Comparison of ENCODE assay signal across 10 mouse cellular contexts in genomic region chr11:70821728-70822591, GRCm38 (mm10). TPM values are rescaled to one million over a fixed set of nuclear protein-coding genes. Genes with fewer than 3 reads are reported as not detected.
DNase-seq lines count a peak whose midpoint lies in the region; ATAC-seq and TF ChIP-seq lines count a peak whose summit lies in the region.
"Had no signal": no experiment of that assay in that cellular context is flagged by ENCODE, and none has a peak within 500 bp of the region (broad histone marks: within the 10 kb centered on the region; RNA-seq: fewer than 3 reads in every experiment).

No protein-coding gene starts in this region.

- peak; percentile 9 for DNase-seq in liver
- DNase-seq in liver, embryonic 11.5 days (ENCODE audit: low spot score), result no peak
- DNase-seq in embryo, embryonic 10.5 days (ENCODE audit: low spot score), result peak; percentile 48
- peak; percentile 71 for DNase-seq in kidney, adult 18-20 months
- peak; percentile 37 for DNase-seq in lung, postnatal 25 days (ENCODE audit: low spot score)
- no peak for DNase-seq in layer of hippocampus, postnatal 10 days (ENCODE audit: low spot score in 2 of 2)
- DNase-seq in forebrain, postnatal 0 days, result no peak

- TF ChIP-seq CTCF in forebrain, postnatal 0 days (IDR thresholded peaks at IDR 0.05; ENCODE audit: low read depth), result no peak

- no peaks in the 10 kb centered on the region for H3K36me3 ChIP-seq in liver, embryonic 11.5 days (ENCODE audit: control insufficient read depth, insufficient read depth, low read length)
- H3K36me3 ChIP-seq in forebrain, postnatal 0 days (ENCODE audit: insufficient read depth), result no peaks in the 10 kb centered on the region
- H3K36me3 ChIP-seq: neural tube, embryonic 12.5 days had no signal

- ATAC-seq in liver, embryonic 11.5 days (replicated peaks; ENCODE audit: low FRiP score), result no peak
- no peak for ATAC-seq in forebrain, postnatal 0 days
- ATAC-seq in CD4-positive, CD25-positive, alpha-beta regulatory T cell, adult 4 months, result no peak

- H3K4me1 ChIP-seq in liver, embryonic 11.5 days (replicated peaks; ENCODE audit: control insufficient read depth, insufficient read depth, low read length), result peaks cover 3% of the 10 kb centered on the region; the same call in 1 of the 2 replicates
- no peaks in the 10 kb centered on the region for H3K4me1 ChIP-seq in forebrain, postnatal 0 days (ENCODE audit: insufficient read depth)

- no peak overlapping the region; the same call in 1 of the 2 replicates for H3K4me2 ChIP-seq in liver, embryonic 11.5 days
- H3K4me2 ChIP-seq in forebrain, postnatal 0 days (ENCODE audit: low read depth), result no peak overlapping the region
- H3K4me2 ChIP-seq: neural tube, embryonic 12.5 days had no signal

- no peaks in the 10 kb centered on the region; the same call in 1 of the 2 replicates for H3K27me3 ChIP-seq in liver, embryonic 11.5 days (replicated peaks; ENCODE audit: control insufficient read depth, insufficient read depth, low read length)
- no peaks in the 10 kb centered on the region for H3K27me3 ChIP-seq in forebrain, postnatal 0 days (ENCODE audit: insufficient read depth, low read length)
- H3K27me3 ChIP-seq: neural tube, embryonic 12.5 days had no signal

- H3K4me3 ChIP-seq in liver, embryonic 11.5 days (ENCODE audit: low read depth, low read length), result no peak overlapping the region
- H3K4me3 ChIP-seq in forebrain, postnatal 0 days (ENCODE audit: low read depth, low read length), result no peak overlapping the region
- H3K4me3 ChIP-seq: neural tube, embryonic 12.5 days had no signal

- H3K27ac ChIP-seq in liver, embryonic 11.5 days (ENCODE audit: low read depth, low read length), result no peak overlapping the region
- no peak overlapping the region for H3K27ac ChIP-seq in forebrain, postnatal 0 days (ENCODE audit: low read depth, low read length)
- H3K27ac ChIP-seq: neural tube, embryonic 12.5 days had no signal

- no peaks in the 10 kb centered on the region for H3K9me3 ChIP-seq in liver, embryonic 11.5 days (ENCODE audit: control insufficient read depth, low read length)
- H3K9me3 ChIP-seq in forebrain, postnatal 0 days (ENCODE audit: low read length), result no peaks in the 10 kb centered on the region
- H3K9me3 ChIP-seq: neural tube, embryonic 12.5 days had no signal

- H3K9ac ChIP-seq in liver, embryonic 11.5 days (ENCODE audit: low read depth, low read length), result no peak overlapping the region
- no peak overlapping the region for H3K9ac ChIP-seq in forebrain, postnatal 0 days
- H3K9ac ChIP-seq: neural tube, embryonic 12.5 days had no signal

- WGBS in liver, embryonic 11.5 days, result 49% methylated on average over 17 of the region's 17 CpGs
- WGBS in forebrain, postnatal 0 days, result 71% methylated on average over 17 of the region's 17 CpGs

RNA-seq across cellular contexts. Expression of gene Scimp, which starts 9.6 kb away (rescaled TPM):
- polyA plus RNA-seq in liver, embryonic 11.5 days (2014; fragmentation: Nextera tagmentation; extraction: Ambion mirVana), result 0.30 and 0.82 TPM in 2 replicates
- not detected for total RNA-seq in layer of hippocampus, postnatal 10 days (2021)
- total RNA-seq in forebrain, postnatal 0 days (2014; rRNA removed), result not detected in 2 replicates
- polyA plus RNA-seq in forebrain, postnatal 0 days (2015; fragmentation: Nextera tagmentation; extraction: Ambion mirVana), result 0.15 TPM in 1 of 2 replicates, not detected in the other
- polyA plus RNA-seq in CD4-positive, CD25-positive, alpha-beta regulatory T cell, adult 4 months (2017; shearing (Covaris generic)), result under 1 TPM in 1 of 2 experiments, not detected in 1; 0.81 TPM
- total RNA-seq: MEL had no signal
- polyA plus RNA-seq: neural tube, embryonic 12.5 days had no signal

RNA-seq across cellular contexts. Expression of gene Rabep1, which starts 22.6 kb away (rescaled TPM):
- polyA plus RNA-seq in liver, embryonic 11.5 days (2014; fragmentation: Nextera tagmentation; extraction: Ambion mirVana), result 25.7 and 28.9 TPM in 2 replicates
- 100 to 1,000 TPM; 115 to 117 TPM for total RNA-seq in layer of hippocampus, postnatal 10 days (2021)
- total RNA-seq in forebrain, postnatal 0 days (2014; rRNA removed), result 107 and 109 TPM in 2 replicates
- 81.5 and 103 TPM in 2 replicates for polyA plus RNA-seq in forebrain, postnatal 0 days (2015; fragmentation: Nextera tagmentation; extraction: Ambion mirVana)
- 10 to 100 TPM in 1 of 2 experiments, 1 to 10 TPM in 1; 8.5 to 10.9 TPM for polyA plus RNA-seq in CD4-positive, CD25-positive, alpha-beta regulatory T cell, adult 4 months (2017; shearing (Covaris generic))

RNA-seq across cellular contexts. Expression of gene Zfp3, which starts 58.0 kb away (rescaled TPM):
- 3.3 and 4.0 TPM in 2 replicates for polyA plus RNA-seq in liver, embryonic 11.5 days (2014; fragmentation: Nextera tagmentation; extraction: Ambion mirVana)
- total RNA-seq in layer of hippocampus, postnatal 10 days (2021), result 10 to 100 TPM; 16.2 to 17.4 TPM
- 13.4 and 14.8 TPM in 2 replicates for total RNA-seq in forebrain, postnatal 0 days (2014; rRNA removed)
- 13.5 and 15.1 TPM in 2 replicates for polyA plus RNA-seq in forebrain, postnatal 0 days (2015; fragmentation: Nextera tagmentation; extraction: Ambion mirVana)
- polyA plus RNA-seq in CD4-positive, CD25-positive, alpha-beta regulatory T cell, adult 4 months (2017; shearing (Covaris generic)), result 1 to 10 TPM; 4.0 to 5.3 TPM

Comparison
In these comparisons a context has a peak if more than half of its experiments do, and no peak if none do; other contexts are left out.
1. DNase-seq: peak in liver (single experiment), embryo, embryonic 10.5 days (single experiment), kidney, adult 18-20 months (single experiment) and lung, postnatal 25 days (single experiment); none in liver, embryonic 11.5 days (single experiment), layer of hippocampus, postnatal 10 days (0 of 2) and forebrain, postnatal 0 days (single experiment).